Mouse (Mus musculus) heart, embryonic 13.5 days (tissue): ENCODE results near the gene AI854703. TPM values are rescaled to one million over a fixed set of nuclear protein-coding genes. Genes with fewer than 3 reads are reported as not detected.
A peak's percentile ranks its signal among the peaks of the same experiment; 100 is the strongest.

ENCODE experiments used
- ATAC-seq: fragments of 200-750 bp; cut with Nextera tagmentation; 2 replicates; pipeline ENCODE4 v1.8.0; 2017; ENCODE audit warnings: moderate TSS enrichment; ENCODE audit not compliant: insufficient number of reproducible peaks, low FRiP score, low TSS enrichment; ENCODE audit errors: extremely low read depth
- H3K27ac ChIP-seq: fragments of 300-500 bp; sonication (generic); replicated peaks from 2 replicates; pipeline ENCODE4 v1.5.1; 2015; ENCODE audit warnings: moderate library complexity, mild to moderate bottlenecking, inconsistent platforms
- H3K27me3 ChIP-seq: fragments of 300-500 bp; sonication (generic); replicated peaks from 2 replicates; pipeline ENCODE4 v1.6.1; 2015; ENCODE audit warnings: mild to moderate bottlenecking, inconsistent platforms
- H3K36me3 ChIP-seq: fragments of 300-500 bp; sonication (generic); 2 replicates; pipeline ENCODE4 v1.6.1; 2015; ENCODE audit warnings: mild to moderate bottlenecking, inconsistent platforms
- H3K4me1 ChIP-seq: fragments of 300-500 bp; sonication (generic); 2 replicates; pipeline ENCODE4 v1.6.1; 2015; ENCODE audit warnings: inconsistent platforms
- H3K4me2 ChIP-seq: fragments of 300-500 bp; sonication (generic); 2 replicates; pipeline ENCODE4 v1.6.1; 2015; ENCODE audit warnings: inconsistent platforms, mild to moderate bottlenecking, moderate library complexity
- H3K4me3 ChIP-seq: fragments of 300-500 bp; sonication (generic); 2 replicates; pipeline ENCODE4 v1.5.1; 2015; ENCODE audit warnings: moderate library complexity, mild to moderate bottlenecking, inconsistent platforms
- H3K9ac ChIP-seq: fragments of 300-500 bp; sonication (generic); 2 replicates; pipeline ENCODE4 v1.6.1; 2015; ENCODE audit warnings: inconsistent platforms, mild to moderate bottlenecking, moderate library complexity
- H3K9me3 ChIP-seq: fragments of 300-500 bp; sonication (generic); 2 replicates; pipeline ENCODE4 v1.6.1; 2016; ENCODE audit warnings: inconsistent platforms
- WGBS: fragments of 180-500 bp; shearing (Covaris S2); methylation state at CpG from one replicate; pipeline ENCODE4 v1.1.7; 2015; ENCODE audit warnings: mixed read lengths; 5-methylcytosine and 5-hydroxymethylcytosine counted together
- polyA plus RNA-seq: library from polyadenylated mRNA; unstranded; fragments of >200 nt; fragmentation: Nextera tagmentation; extraction: Ambion mirVana; gene quantifications from 2 replicates; pipeline ENCODE4 v1.2.1, GENCODE M21; 2015

The AI854703 gene
- 1.2 TPM in 2 replicates for polyA plus RNA-seq

GRCm38 (mm10) chr6:48626464-48626863 is at the start of gene AI854703:
TSS of gene AI854703 (plus strand) at chr6:48626764.
- ATAC-seq: no peak
- H3K27ac ChIP-seq: no peak within 1 kb of the TSS
- 35% methylated on average over 8 of the region's 8 CpGs for WGBS
- peak within 1 kb of the TSS; percentile 81 for H3K9ac ChIP-seq
- H3K36me3 ChIP-seq: peaks cover 6% of the 10 kb centered on the region; the same call in 1 of the 2 replicates
- peaks cover 28% of the 10 kb centered on the region for H3K4me1 ChIP-seq
- H3K27me3 ChIP-seq: peaks cover 52% of the 10 kb centered on the region
- H3K4me3 ChIP-seq: peak within 1 kb of the TSS; percentile 61
- H3K9me3 ChIP-seq: no peaks in the 10 kb centered on the region
- H3K4me2 ChIP-seq: peak within 1 kb of the TSS; percentile 90

- ATAC-seq: no peak
- Histone ChIP-seq H3K9ac (no peak overlapping the region), H3K36me3 (no peaks in the 10 kb centered on the region), H3K4me2 (no peak overlapping the region), H3K4me1 (peaks cover 43% of the 10 kb centered on the region), H3K9me3 (no peaks in the 10 kb centered on the region), H3K27ac (peak overlapping the region; percentile 86), H3K4me3 (no peak overlapping the region), H3K27me3 (no peaks in the 10 kb centered on the region)
- WGBS: 43% methylated on average over 5 of the region's 5 CpGs
Observed at GRCm38 (mm10) chr6:48578736-48579135, 47.8 kb upstream of the AI854703 start.

- H3K4me3 ChIP-seq: 0 out of 2 replicates have a peak overlapping the region, but pooled peaks have one; percentile 18
- peak overlapping the region; percentile 86 for H3K27ac ChIP-seq
- peaks cover 38% of the 10 kb centered on the region for H3K4me1 ChIP-seq
- H3K9me3 ChIP-seq: no peaks in the 10 kb centered on the region
- peak overlapping the region; percentile 51 for H3K4me2 ChIP-seq
- no peak for ATAC-seq
- WGBS: 10% methylated on average over 5 of the region's 5 CpGs
- H3K36me3 ChIP-seq: no peaks in the 10 kb centered on the region
- H3K27me3 ChIP-seq: no peaks in the 10 kb centered on the region
- H3K9ac ChIP-seq: peak overlapping the region; percentile 67
Observed at GRCm38 (mm10) chr6:48579215-48579648, 47.3 kb upstream of the AI854703 start.

- no peaks in the 10 kb centered on the region for H3K9me3 ChIP-seq
- H3K9ac ChIP-seq: no peak overlapping the region
- 8% methylated on average over 3 of the region's 3 CpGs for WGBS
- no peak for ATAC-seq
- peaks cover 37% of the 10 kb centered on the region for H3K4me1 ChIP-seq
- no peaks in the 10 kb centered on the region for H3K36me3 ChIP-seq
- H3K4me2 ChIP-seq: no peak overlapping the region
- H3K27ac ChIP-seq: peak overlapping the region; percentile 37
- H3K4me3 ChIP-seq: no peak overlapping the region
- H3K27me3 ChIP-seq: no peaks in the 10 kb centered on the region
Observed at GRCm38 (mm10) chr6:48581257-48581656, 45.3 kb upstream of the AI854703 start.

GRCm38 (mm10) chr6:48582037-48582436 is 44.5 kb upstream of the AI854703 start:
- H3K36me3 ChIP-seq: no peaks in the 10 kb centered on the region
- H3K9me3 ChIP-seq: no peaks in the 10 kb centered on the region
- 0 out of 2 replicates have a peak overlapping the region, but pooled peaks have one; percentile 32 for H3K27ac ChIP-seq
- H3K4me3 ChIP-seq: no peak overlapping the region
- no peak overlapping the region for H3K9ac ChIP-seq
- no peak for ATAC-seq
- H3K27me3 ChIP-seq: no peaks in the 10 kb centered on the region
- WGBS: 64% methylated on average over 3 of the region's 3 CpGs
- H3K4me1 ChIP-seq: peaks cover 37% of the 10 kb centered on the region
- no peak overlapping the region for H3K4me2 ChIP-seq

GRCm38 (mm10) chr6:48589194-48589750 is 37.3 kb upstream of the AI854703 start, which contains the start of gene Gm45021:
TSS of gene Gm45021 (plus strand) at chr6:48589610.
- H3K4me2 ChIP-seq: peak within 1 kb of the TSS; percentile 32
- peak within 1 kb of the TSS; percentile 53 for H3K9ac ChIP-seq
- ATAC-seq: no peak
- H3K4me1 ChIP-seq: peaks cover 21% of the 10 kb centered on the region
- WGBS: 22% methylated on average over 6 of the region's 6 CpGs
- no peak within 1 kb of the TSS for H3K4me3 ChIP-seq
- H3K36me3 ChIP-seq: no peaks in the 10 kb centered on the region
- H3K27ac ChIP-seq: peak within 1 kb of the TSS; percentile 83
- H3K9me3 ChIP-seq: no peaks in the 10 kb centered on the region
- no peaks in the 10 kb centered on the region for H3K27me3 ChIP-seq

- Histone ChIP-seq H3K36me3 (peaks cover 14% of the 10 kb centered on the region), H3K4me1 (peaks cover 35% of the 10 kb centered on the region), H3K9ac (no peak overlapping the region), H3K4me2 (no peak overlapping the region), H3K9me3 (peaks cover 12% of the 10 kb centered on the region), H3K27ac (no peak overlapping the region), H3K4me3 (no peak overlapping the region), H3K27me3 (no peaks in the 10 kb centered on the region)
- WGBS: 82% methylated on average over 3 of the region's 3 CpGs
- ATAC-seq: no peak
Observed at GRCm38 (mm10) chr6:48591221-48591845, 35.2 kb upstream of the AI854703 start.

GRCm38 (mm10) chr6:48591871-48592270 is 34.7 kb upstream of the AI854703 start:
- Histone ChIP-seq H3K27me3 (no peaks in the 10 kb centered on the region), H3K36me3 (peaks cover 19% of the 10 kb centered on the region), H3K27ac (no peak overlapping the region), H3K9me3 (peaks cover 17% of the 10 kb centered on the region), H3K4me1 (peaks cover 35% of the 10 kb centered on the region), H3K9ac (no peak overlapping the region), H3K4me2 (no peak overlapping the region), H3K4me3 (no peak overlapping the region)
- 81% methylated on average over 6 of the region's 6 CpGs for WGBS
- no peak for ATAC-seq

- H3K4me3 ChIP-seq: peak within 1 kb of the TSS; percentile 85
- H3K4me1 ChIP-seq: peaks cover 35% of the 10 kb centered on the region
- peak within 1 kb of the TSS; percentile 91 for H3K27ac ChIP-seq
- peak within 1 kb of the TSS; percentile 80 for H3K4me2 ChIP-seq
- ATAC-seq: peak; percentile 77
- peaks cover 34% of the 10 kb centered on the region for H3K36me3 ChIP-seq
- 9% methylated on average over 45 of the region's 45 CpGs for WGBS
- peak within 1 kb of the TSS; percentile 97 for H3K9ac ChIP-seq
- H3K9me3 ChIP-seq: peaks cover 31% of the 10 kb centered on the region
- H3K27me3 ChIP-seq: no peaks in the 10 kb centered on the region
Observed at GRCm38 (mm10) chr6:48593158-48594042, 33.2 kb upstream of the AI854703 start, which contains the start of the genes Repin1 and Gm44965. TSS of gene Repin1 (plus strand) at chr6:48593883. TSS of gene Gm44965 (plus strand) at chr6:48593941.

GRCm38 (mm10) chr6:48594043-48594738 is 32.4 kb upstream of the AI854703 start:
- Histone ChIP-seq H3K36me3 (peaks cover 42% of the 10 kb centered on the region), H3K4me1 (peaks cover 31% of the 10 kb centered on the region), H3K4me3 (peak overlapping the region; percentile 85), H3K9me3 (peaks cover 31% of the 10 kb centered on the region), H3K4me2 (peak overlapping the region; percentile 80), H3K27me3 (no peaks in the 10 kb centered on the region), H3K9ac (peak overlapping the region; percentile 97), H3K27ac (peak overlapping the region; percentile 91)
- 2% methylated on average over 37 of the region's 41 CpGs for WGBS
- peak; percentile 38 for ATAC-seq
